Mouse (Mus musculus): ENCODE data around the gene Zdhhc19. TPM values are rescaled to one million over a fixed set of nuclear protein-coding genes. Genes with fewer than 3 reads are reported as not detected.

Gene Zdhhc19
- not detected for polyA plus RNA-seq (2017; shearing (Covaris generic))

DNA sequence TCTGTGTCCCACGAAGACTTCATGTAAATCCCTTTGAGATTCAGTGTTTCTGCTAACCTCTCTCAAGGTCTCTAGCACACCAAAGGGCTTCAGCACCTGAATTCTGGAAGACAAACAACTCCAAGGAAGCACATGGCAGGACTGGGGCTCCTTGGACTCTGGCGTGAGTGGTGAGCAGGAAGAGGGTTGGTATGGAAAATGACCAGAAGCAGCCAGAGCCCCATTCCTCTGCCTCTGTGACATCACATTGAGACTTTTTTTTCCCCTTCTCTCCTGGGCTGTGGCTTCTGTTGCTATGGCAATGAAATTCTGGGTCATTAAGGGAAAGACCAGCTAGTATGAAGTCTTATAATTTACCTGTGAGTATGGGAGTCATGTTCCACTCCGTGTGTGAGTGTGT is at the start of gene Zdhhc19:
Gene Zdhhc19, plus strand, starts transcription at position 301 of the 400 bp plus-strand sequence.

GRCm38 (mm10) chr16:32487234-32488111 is 8.6 kb upstream of the Zdhhc19 start, which contains the start of gene Slc51a:
TSS of gene Slc51a (minus strand) at chr16:32487879.

DNA sequence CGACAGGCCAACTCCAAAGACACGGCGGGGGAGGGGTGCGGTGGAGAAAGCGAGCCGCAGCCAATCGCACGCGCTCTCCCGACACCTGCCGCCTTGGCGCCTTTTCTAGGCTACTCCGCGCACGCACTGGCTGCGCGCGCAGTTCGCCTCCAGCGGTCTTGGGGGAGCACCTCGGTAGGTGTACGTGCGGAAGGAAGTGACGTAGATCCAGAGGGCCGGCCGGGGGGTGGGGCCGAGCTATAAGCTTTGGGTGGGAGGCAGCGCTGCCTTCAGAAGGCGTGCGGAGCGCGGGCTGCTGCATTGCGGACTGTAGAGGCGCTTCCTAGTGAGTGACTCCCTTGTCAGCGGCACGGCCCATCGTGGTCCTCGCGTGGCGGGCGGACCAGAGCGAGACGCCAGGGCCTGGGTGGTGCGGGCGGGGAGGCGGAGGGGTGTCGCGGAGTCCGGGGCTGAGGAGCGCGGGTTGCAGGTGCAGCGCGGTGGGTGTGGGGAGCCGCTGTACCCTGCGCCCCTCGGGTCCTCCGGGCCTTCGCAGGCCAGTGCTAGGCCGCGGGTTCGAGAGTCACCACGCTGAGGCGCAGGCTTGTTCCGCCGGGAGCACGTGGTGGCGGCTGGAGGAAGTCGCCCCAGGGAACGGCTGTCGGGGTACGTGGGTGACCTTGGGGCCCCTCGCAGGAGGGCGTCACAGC is 112.8 kb downstream of the Zdhhc19 start, which contains the start of gene Tfrc:
Gene Tfrc, plus strand, starts transcription at position 209 of the 689 bp plus-strand sequence.

Other genes starting within 250 kb of the Zdhhc19 start
- 14.2 TPM for gene Fbxo45, start 249.1 kb upstream of the Zdhhc19 start, polyA plus RNA-seq (2017; shearing (Covaris generic))
- gene Wdr53, start 249.0 kb upstream of the Zdhhc19 start, polyA plus RNA-seq (2017; shearing (Covaris generic)) = 11.0 TPM
- 0.27 TPM for gene Smco1, start 224.8 kb upstream of the Zdhhc19 start, polyA plus RNA-seq (2017; shearing (Covaris generic))
- gene Rnf168, start 218.8 kb upstream of the Zdhhc19 start, polyA plus RNA-seq (2017; shearing (Covaris generic)) = 20.4 TPM
- gene Ubxn7, start 164.0 kb upstream of the Zdhhc19 start, polyA plus RNA-seq (2017; shearing (Covaris generic)) = 40.4 TPM
- not detected for gene Tm4sf19, start 95.8 kb upstream of the Zdhhc19 start, polyA plus RNA-seq (2017; shearing (Covaris generic))
- gene Tctex1d2, start 76.6 kb upstream of the Zdhhc19 start, polyA plus RNA-seq (2017; shearing (Covaris generic)) = 3.0 TPM
- 10.9 TPM for gene Pcyt1a, start 65.3 kb upstream of the Zdhhc19 start, polyA plus RNA-seq (2017; shearing (Covaris generic))
- gene Slc51a, start 8.4 kb upstream of the Zdhhc19 start, polyA plus RNA-seq (2017; shearing (Covaris generic)) = not detected
- 50.8 TPM for gene Tfrc, start 112.7 kb downstream of the Zdhhc19 start, polyA plus RNA-seq (2017; shearing (Covaris generic))
- 14.0 TPM for gene Tnk2, start 147.6 kb downstream of the Zdhhc19 start, polyA plus RNA-seq (2017; shearing (Covaris generic))
- gene Muc4, start 239.6 kb downstream of the Zdhhc19 start, polyA plus RNA-seq (2017; shearing (Covaris generic)) = 0.60 TPM